Mouse (Mus musculus): Measurements from ENCODE around the gene Clec1b.
A peak's percentile ranks its signal among the peaks of the same experiment; 100 is the strongest.

The Clec1b gene

GRCm38 (mm10) chr6:129396997-129397396 lies at the start of gene Clec1b:
TSS of gene Clec1b (plus strand) at chr6:129397297.
- DNase-seq (ENCODE audit: low read depth): no peak

DNA sequence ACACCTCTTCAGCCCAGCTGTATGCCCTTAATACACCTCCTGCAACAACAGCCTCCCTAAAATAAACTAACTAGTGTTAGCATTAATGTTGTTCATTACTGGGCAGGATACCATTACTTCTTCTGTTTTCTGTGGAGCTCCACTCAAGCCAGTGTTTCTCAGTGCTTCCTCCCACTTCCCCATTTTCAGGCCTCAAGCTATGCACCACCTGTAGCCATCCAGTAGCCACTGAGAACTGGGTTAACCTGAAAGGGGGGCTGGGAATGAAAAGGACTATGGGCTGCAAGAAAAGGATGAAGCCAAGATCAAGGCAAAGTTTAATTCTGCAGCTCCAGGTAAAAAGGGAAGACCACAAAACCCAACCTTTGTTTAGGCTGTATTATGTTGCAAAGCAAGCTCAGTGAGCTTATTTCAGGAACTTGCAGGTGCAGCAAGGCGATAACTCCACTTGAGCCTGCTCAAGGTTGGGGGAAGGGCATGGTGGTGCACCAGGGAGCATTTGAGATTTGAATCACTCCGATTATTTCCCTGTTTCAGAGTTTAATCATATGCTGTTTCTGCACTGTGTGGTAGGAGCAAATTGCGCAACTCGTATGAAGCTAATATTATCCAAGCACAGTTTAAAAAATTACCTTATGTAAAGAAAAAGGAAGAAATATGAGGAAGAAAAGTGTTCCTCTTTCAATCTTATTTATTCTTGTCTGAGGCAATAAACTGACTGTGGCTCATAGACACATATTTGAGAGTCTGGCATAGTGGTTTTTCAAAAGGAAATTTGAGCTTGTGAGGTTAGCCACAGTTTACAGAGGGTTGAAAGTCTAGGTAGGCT lies 47.4 kb upstream of the Clec1b start:
- no peak for DNase-seq (ENCODE audit: low read depth)

GRCm38 (mm10) chr6:129351091-129351490 lies 46.0 kb upstream of the Clec1b start:
- DNase-seq (ENCODE audit: low read depth): no peak

GRCm38 (mm10) chr6:129355774-129356173 lies 41.3 kb upstream of the Clec1b start:
- DNase-seq (ENCODE audit: low read depth): no peak

DNA sequence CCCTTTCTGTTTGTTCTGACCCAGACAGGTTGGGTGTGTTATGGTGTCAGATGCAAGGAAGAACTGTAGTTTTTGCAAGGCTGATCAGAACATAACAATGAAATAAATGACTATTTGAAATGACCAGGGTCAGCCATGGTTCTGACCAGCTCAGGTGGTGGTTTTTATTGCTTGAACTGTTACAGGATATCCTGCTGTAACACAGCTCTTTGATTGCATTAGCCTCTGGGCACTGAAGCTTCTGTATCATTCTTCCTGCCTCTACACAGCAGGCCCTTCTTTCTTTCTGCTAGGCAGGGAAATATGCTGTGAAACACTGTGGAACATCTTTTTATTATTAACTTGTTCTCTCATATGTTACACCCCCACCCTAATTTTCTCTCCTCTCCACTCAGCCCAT lies 40.7 kb upstream of the Clec1b start:
- no peak for DNase-seq (ENCODE audit: low read depth)

- no peak for DNase-seq (ENCODE audit: low read depth)
Observed at GRCm38 (mm10) chr6:129359515-129359914, 37.6 kb upstream of the Clec1b start.

DNA sequence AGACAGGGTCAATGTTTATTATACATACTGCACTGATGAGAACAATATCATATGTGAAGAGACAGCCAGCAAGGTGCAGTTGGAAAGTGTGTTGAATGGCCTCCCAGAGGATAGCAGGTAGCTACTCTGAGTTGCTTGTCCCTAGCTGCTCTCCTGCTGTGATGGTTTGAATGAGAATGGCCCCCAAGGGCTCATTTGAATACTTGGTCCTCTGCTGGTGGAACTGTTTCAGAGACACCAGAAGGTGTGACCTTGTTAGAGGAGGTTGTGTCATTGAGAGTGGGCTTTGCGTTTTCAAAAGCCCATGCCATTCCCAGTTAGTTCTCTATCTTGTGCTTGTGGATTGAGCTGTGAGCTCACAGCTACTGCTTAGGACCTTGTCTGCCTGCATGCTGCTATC lies 33.2 kb upstream of the Clec1b start:
- DNase-seq (ENCODE audit: low read depth): no peak

DNA sequence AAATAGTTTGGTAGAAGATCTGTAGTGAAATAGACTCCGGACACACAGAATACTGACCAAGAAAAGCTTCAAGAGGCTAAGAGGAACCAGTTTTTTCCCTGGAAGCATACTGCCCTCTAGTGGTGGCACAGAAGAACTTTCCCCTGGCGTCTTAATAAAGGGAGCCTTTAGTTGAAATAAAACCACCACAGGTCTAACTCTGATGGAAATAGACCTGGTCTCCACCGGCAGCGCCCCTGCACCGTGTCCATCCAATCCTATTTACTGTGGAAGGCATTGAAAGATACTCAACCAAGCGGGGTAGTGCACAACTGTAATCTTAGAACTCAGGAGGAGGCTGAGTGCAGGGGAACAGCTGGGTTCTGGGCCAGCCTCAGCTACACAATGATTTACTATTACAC lies 31.1 kb upstream of the Clec1b start:
- DNase-seq (ENCODE audit: low read depth): peak; percentile 78

DNA sequence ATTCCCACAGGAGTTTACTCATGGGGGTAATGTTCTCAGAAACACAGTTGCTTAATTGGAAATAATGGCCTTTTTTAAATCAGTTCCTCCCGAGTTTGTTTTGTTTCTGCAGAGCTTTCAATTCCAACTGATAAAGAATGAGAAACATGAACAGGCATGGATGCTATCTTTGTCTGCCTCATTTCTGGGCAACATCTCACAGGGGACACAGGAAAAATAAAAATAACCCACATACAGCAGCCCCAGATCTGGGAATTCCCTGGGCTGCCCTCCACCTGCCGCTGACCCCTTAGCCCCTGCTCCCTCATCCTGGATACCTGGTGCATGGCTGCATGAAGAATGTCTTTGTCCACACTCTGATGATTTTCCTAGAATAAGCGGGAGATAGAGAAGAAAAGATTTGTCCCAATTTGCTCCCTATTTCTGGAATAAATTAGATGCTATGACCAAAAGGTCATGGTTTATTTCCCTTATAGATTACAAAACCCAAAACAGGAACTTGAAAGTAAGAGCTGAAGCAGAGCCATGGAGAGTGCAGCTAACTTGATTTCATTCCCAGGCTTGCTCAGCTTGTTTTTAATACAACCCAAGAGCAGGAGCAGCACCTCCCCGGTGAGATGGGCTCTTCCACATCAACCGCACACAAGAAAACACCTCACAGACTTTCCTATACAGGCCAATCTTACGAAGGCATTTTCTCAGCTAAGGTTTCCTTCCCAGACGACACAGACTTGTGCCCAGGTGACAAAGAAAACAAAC lies 27.5 kb upstream of the Clec1b start:
- DNase-seq (ENCODE audit: low read depth): no peak

- DNase-seq (ENCODE audit: low read depth): no peak
Observed at GRCm38 (mm10) chr6:129374937-129375471, 22.1 kb upstream of the Clec1b start.

DNA sequence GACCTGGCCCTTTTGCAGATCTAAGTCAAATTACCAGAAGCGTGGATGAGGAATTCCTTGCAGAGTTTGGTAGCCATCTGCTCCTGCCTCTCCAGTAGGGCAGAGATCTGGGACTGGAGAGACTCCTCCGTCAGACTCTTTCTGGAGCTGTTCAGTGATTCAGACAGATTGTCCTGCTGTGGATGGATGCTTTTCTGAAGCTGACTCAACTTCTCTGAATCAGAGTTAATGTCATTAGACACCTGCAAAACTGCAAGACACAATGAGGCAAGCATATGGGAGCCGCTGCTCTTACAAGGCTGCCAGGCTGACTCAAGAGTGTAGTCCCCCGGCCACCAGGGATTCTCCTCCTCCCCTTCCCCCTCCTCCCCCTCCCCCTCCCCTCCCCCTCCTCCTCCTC lies 16.6 kb upstream of the Clec1b start:
- no peak for DNase-seq (ENCODE audit: low read depth)

GRCm38 (mm10) chr6:129381736-129382135 lies 15.4 kb upstream of the Clec1b start:
- no peak for DNase-seq (ENCODE audit: low read depth)

- DNase-seq (ENCODE audit: low read depth): peak; percentile 10
Observed at GRCm38 (mm10) chr6:129383466-129383865, 13.6 kb upstream of the Clec1b start.

GRCm38 (mm10) chr6:129385000-129385399 lies 12.1 kb upstream of the Clec1b start:
- no peak for DNase-seq (ENCODE audit: low read depth)

DNA sequence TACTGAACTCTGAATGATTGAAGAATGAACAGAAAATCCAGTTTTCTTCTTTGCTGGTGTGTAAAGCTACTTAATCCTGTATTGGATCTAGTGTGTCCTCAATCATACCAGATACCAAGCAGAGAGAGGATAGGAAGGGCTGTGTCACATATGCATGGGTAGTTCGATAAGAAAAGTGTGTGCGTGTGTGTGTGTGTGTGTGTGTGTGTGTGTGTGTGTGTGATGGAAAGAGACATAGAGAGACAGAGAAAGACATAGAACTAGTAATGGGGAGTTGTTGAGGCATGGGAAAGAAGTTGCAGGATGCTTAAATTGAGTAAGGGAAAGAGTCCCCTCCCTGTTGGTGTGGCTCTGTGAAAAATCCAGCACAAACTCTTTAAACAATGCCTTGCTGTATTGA lies 11.3 kb upstream of the Clec1b start, which contains the start of gene Clec12b:
Clec12b (minus strand) TSS at position 101 of the 400 bp plus-strand sequence.
- DNase-seq (ENCODE audit: low read depth): no peak

- peak; percentile 63 for DNase-seq (ENCODE audit: low read depth)
Observed at GRCm38 (mm10) chr6:129393087-129393720, 3.9 kb upstream of the Clec1b start.

DNA sequence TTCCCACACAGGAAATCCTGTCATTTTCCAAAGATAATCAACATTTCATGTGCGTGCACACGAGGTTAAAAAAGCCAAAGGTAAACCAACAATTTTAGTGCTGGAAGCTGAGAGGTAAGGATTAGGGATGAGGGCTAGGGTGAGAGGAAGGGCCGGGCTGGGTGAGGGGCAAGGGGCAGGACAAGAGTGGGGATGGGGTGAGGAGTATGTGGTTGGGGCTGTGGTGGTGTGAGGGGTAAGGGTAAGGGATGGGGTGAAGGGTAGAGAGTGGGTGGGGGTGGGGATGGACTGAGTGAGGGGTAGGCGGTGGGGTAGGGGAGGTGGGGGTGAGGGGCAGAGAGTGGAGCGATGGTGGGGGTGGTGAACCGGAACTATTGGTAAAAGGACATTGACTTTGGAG lies 3.4 kb upstream of the Clec1b start:
- no peak for DNase-seq (ENCODE audit: low read depth)

DNA sequence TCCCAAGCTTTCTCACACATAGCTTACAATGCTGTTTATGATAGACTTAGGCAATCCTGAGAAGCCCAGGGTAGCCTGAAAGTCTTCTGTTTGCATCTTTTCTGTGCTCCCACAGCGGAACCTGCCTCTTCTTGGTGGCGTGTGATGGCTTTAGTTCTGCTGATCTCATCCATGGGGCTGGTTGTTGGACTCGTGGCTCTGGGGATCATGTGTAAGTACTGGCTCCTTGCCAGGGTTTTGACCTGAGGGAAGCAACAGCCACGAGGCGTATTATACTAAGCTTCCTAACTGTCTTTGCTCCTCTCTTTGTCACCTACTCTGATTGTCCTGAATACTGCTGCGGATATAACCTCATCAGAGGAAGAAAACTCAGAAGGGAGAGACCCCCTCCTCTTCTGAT lies 2.8 kb downstream of the Clec1b start:
- DNase-seq (ENCODE audit: low read depth): peak; percentile 5

- DNase-seq (ENCODE audit: low read depth): no peak
Observed at GRCm38 (mm10) chr6:129402404-129402803, 5.3 kb downstream of the Clec1b start.

DNA sequence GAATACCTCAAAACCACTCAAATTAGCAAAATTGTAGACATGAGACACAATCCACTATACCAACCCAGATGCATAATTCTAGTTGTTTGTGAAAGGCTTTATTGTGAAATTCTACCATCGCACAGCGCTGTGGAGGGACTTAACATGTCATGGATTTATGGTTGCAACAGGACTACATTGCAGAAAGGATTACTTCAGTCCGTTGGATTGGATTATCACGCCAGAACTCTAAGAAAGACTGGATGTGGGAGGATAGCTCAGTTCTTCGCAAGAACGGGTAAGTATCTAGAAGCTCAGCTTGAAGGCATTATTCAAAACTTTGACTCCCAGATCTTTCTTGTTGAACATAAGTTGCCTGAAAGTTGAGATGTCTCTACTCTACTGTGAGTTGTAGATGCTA lies 6.3 kb downstream of the Clec1b start:
- DNase-seq (ENCODE audit: low read depth): no peak

GRCm38 (mm10) chr6:129405999-129406398 lies 8.9 kb downstream of the Clec1b start:
- DNase-seq (ENCODE audit: low read depth): no peak

- DNase-seq (ENCODE audit: low read depth): no peak
Observed at GRCm38 (mm10) chr6:129407324-129407723, 10.2 kb downstream of the Clec1b start.

GRCm38 (mm10) chr6:129408562-129408961 lies 11.5 kb downstream of the Clec1b start, which contains the start of gene Clec9a:
TSS of gene Clec9a (plus strand) at chr6:129408862.
- no peak for DNase-seq (ENCODE audit: low read depth)

Data from NIH3T3 (cell line).